8 mouse cellular contexts compared by ENCODE assay signal in the genomic region with DNA sequence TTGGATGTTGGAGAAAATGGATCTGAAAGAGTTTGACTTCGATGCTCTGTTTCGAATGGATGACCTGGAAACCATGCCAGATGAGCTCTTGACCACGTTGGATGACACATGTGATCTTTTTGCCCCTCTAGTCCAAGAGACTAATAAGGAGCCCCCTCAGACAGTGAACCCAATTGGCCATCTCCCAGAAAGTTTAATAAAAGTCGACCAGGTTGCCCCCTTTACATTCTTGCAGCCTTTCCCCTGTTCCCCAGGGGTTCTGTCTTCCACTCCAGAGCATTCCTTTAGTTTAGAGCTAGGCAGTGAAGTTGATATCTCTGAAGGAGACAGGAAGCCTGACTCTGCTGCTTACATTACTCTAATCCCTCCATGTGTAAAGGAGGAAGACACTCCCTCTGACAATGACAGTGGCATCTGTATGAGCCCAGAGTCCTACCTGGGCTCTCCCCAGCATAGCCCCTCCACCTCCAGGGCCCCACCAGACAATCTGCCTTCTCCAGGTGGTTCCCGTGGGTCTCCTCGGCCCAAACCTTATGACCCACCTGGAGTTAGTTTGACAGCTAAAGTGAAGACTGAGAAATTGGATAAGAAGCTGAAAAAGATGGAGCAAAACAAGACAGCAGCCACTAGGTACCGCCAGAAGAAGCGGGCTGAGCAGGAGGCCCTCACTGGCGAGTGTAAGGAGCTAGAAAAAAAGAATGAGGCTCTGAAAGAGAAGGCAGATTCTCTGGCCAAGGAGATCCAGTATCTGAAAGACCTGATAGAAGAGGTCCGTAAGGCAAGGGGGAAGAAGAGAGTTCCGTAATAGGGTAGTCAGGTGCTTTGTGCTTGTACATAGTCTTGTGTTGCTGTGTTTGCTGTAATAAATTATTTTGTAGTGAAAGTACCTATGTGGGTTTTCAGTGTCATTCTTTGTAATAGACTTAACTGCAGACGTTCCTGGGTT. TPM values are rescaled to one million over a fixed set of nuclear protein-coding genes. Genes with fewer than 3 reads are reported as not detected.
DNase-seq lines count a peak whose midpoint lies in the region; ATAC-seq and TF ChIP-seq lines count a peak whose summit lies in the region.

No protein-coding gene starts in this region.

- H3K36me3 ChIP-seq in heart, embryonic 12.5 days, result peaks cover 40% of the 10 kb centered on the region
- peaks cover 32% of the 10 kb centered on the region for H3K36me3 ChIP-seq in ES-E14 (ENCODE audit: control insufficient read depth, insufficient read depth, low read length, poor library complexity, severe bottlenecking)
- H3K36me3 ChIP-seq in forebrain, postnatal 0 days (ENCODE audit: insufficient read depth), result peaks cover 54% of the 10 kb centered on the region
- H3K36me3 ChIP-seq in midbrain, embryonic 10.5 days, result peaks cover 68% of the 10 kb centered on the region

- H3K4me1 ChIP-seq in heart, embryonic 12.5 days (replicated peaks), result peaks cover 41% of the 10 kb centered on the region
- peaks cover 0 to 12% of the 10 kb centered on the region in 2 experiments; a peak in 2 of 4 replicates for H3K4me1 ChIP-seq in ES-E14 (ENCODE audit: control insufficient read depth in 2 of 2, insufficient read depth in 2 of 2, low read length in 2 of 2, poor library complexity in 1 of 2)
- H3K4me1 ChIP-seq in forebrain, postnatal 0 days (ENCODE audit: insufficient read depth), result peaks cover 22% of the 10 kb centered on the region
- H3K4me1 ChIP-seq in midbrain, embryonic 10.5 days, result peaks cover 48% of the 10 kb centered on the region

- intact Hi-C loops in gastrocnemius, postnatal 36 days (cut with DNase I), result no loop called here

- no peaks in the 10 kb centered on the region for H3K27me3 ChIP-seq in heart, embryonic 12.5 days (replicated peaks)
- H3K27me3 ChIP-seq in forebrain, postnatal 0 days (ENCODE audit: insufficient read depth, low read length), result no peaks in the 10 kb centered on the region
- no peaks in the 10 kb centered on the region for H3K27me3 ChIP-seq in midbrain, embryonic 10.5 days (ENCODE audit: low read depth, poor library complexity, severe bottlenecking)

- no peaks in the 10 kb centered on the region for H3K9me3 ChIP-seq in heart, embryonic 12.5 days (replicated peaks)
- no peaks in the 10 kb centered on the region for H3K9me3 ChIP-seq in ES-E14 (ENCODE audit: control insufficient read depth, insufficient read depth, low read depth, low read length)
- no peaks in the 10 kb centered on the region for H3K9me3 ChIP-seq in forebrain, postnatal 0 days (ENCODE audit: low read length)
- H3K9me3 ChIP-seq in midbrain, embryonic 10.5 days (replicated peaks), result no peaks in the 10 kb centered on the region

- H3K27ac ChIP-seq in heart, embryonic 12.5 days (ENCODE audit: poor library complexity, severe bottlenecking), result peak overlapping the region; percentile 99
- peak overlapping the region; percentile 55; the same call in 1 of the 2 replicates for H3K27ac ChIP-seq in ES-E14 (ENCODE audit: insufficient read depth, low read depth, low read length, poor library complexity, severe bottlenecking)
- H3K27ac ChIP-seq in forebrain, postnatal 0 days (ENCODE audit: low read depth, low read length), result peak overlapping the region; percentile 100
- peak overlapping the region; percentile 100 for H3K27ac ChIP-seq in midbrain, embryonic 10.5 days (replicated peaks)

- no peak for DNase-seq in heart, adult 9 months (ENCODE audit: low spot score in 2 of 2)
- no peak for DNase-seq in ES-E14 (ENCODE audit: low read depth, low spot score)
- DNase-seq in forebrain, postnatal 0 days, result no peak
- no peak for DNase-seq in midbrain, embryonic 10.5 days (ENCODE audit: low spot score)
- no peak for DNase-seq in spleen, postnatal 14 days (ENCODE audit: low spot score in 2 of 2)
- no peak for DNase-seq in gastrocnemius, postnatal 36 days
- no peak for DNase-seq in kidney, postnatal 36 days

- no peak for TF ChIP-seq CTCF in forebrain, postnatal 0 days (IDR thresholded peaks at IDR 0.05; ENCODE audit: low read depth)

- peak overlapping the region; percentile 95 for H3K4me2 ChIP-seq in heart, embryonic 12.5 days
- peak overlapping the region; percentile 97 for H3K4me2 ChIP-seq in forebrain, postnatal 0 days (ENCODE audit: low read depth)

- H3K9ac ChIP-seq in heart, embryonic 12.5 days, result peak overlapping the region; percentile 100
- H3K9ac ChIP-seq in ES-E14 (ENCODE audit: insufficient read depth, low read depth, low read length, poor library complexity, severe bottlenecking), result peak overlapping the region; percentile 96
- H3K9ac ChIP-seq in forebrain, postnatal 0 days, result peak overlapping the region; percentile 100

- no peak for ATAC-seq in heart, embryonic 12.5 days (ENCODE audit: insufficient number of reproducible peaks, low FRiP score)
- no peak for ATAC-seq in forebrain, postnatal 0 days

- in situ Hi-C loops in ES-E14 (cut with MboI; ENCODE audit: low sequenced_read_pairs in 2 of 2, unreplicated experiment in 2 of 2), result no loop called here

- peak overlapping the region; percentile 94 for H3K4me3 ChIP-seq in heart, embryonic 12.5 days
- H3K4me3 ChIP-seq in ES-E14 (ENCODE audit: insufficient read depth in 1 of 2, low read depth in 1 of 2, low read length in 2 of 2, poor library complexity in 1 of 2, severe bottlenecking in 1 of 2), result peak overlapping the region; percentile 80 to 89
- peak overlapping the region; percentile 93 for H3K4me3 ChIP-seq in forebrain, postnatal 0 days (ENCODE audit: low read depth, low read length)
- H3K4me3 ChIP-seq in midbrain, embryonic 10.5 days, result peak overlapping the region; percentile 72

- 53% methylated on average over 12 of the region's 12 CpGs for WGBS in heart, embryonic 12.5 days
- WGBS in forebrain, postnatal 0 days, result 59% methylated on average over 12 of the region's 12 CpGs
- WGBS in midbrain, embryonic 10.5 days, result 75% methylated on average over 12 of the region's 12 CpGs

TF ChIP-seq in ES-E14, 5 proteins besides CTCF, POLR2A, EP300 and RAD21:
- no peak for TF ChIP-seq ZNF384 (IDR thresholded peaks at IDR 0.05; ENCODE audit: low read depth, low read length)
- no peak for TF ChIP-seq HCFC1 (IDR thresholded peaks at IDR 0.05; ENCODE audit: borderline replicate concordance, insufficient read depth, low read length)
- TF ChIP-seq ZC3H11A (IDR thresholded peaks at IDR 0.05; ENCODE audit: borderline replicate concordance, low read depth, low read length), result no peak
- TF ChIP-seq MAFK (IDR thresholded peaks at IDR 0.05; ENCODE audit: insufficient read depth, low read depth, low read length), result no peak
- no peak for TF ChIP-seq CHD2 (IDR thresholded peaks at IDR 0.05; ENCODE audit: low read depth, low read length)

RNA-seq across cellular contexts. Expression of a gene that starts 1.9 kb away (rescaled TPM):
- polyA plus RNA-seq in heart, embryonic 12.5 days (2016; fragmentation: Nextera tagmentation; extraction: Ambion mirVana), result 76.4 and 79.9 TPM in 2 replicates
- total RNA-seq in ES-E14 (2012; rRNA removed), result 208 and 250 TPM in 2 replicates
- 163 and 164 TPM in 2 replicates for total RNA-seq in forebrain, postnatal 0 days (2014; rRNA removed)
- polyA plus RNA-seq in forebrain, postnatal 0 days (2015; fragmentation: Nextera tagmentation; extraction: Ambion mirVana), result 103 and 109 TPM in 2 replicates
- polyA plus RNA-seq in midbrain, embryonic 10.5 days (2016; fragmentation: Nextera tagmentation; extraction: Ambion mirVana), result 114 and 118 TPM in 2 replicates
- total RNA-seq in gastrocnemius, postnatal 36 days (2021), result 100 to 1,000 TPM; 118 to 137 TPM

RNA-seq across cellular contexts. Expression of a gene that starts 7.2 kb away (rescaled TPM):
- 37.9 and 42.4 TPM in 2 replicates for polyA plus RNA-seq in heart, embryonic 12.5 days (2016; fragmentation: Nextera tagmentation; extraction: Ambion mirVana)
- 39.1 and 59.4 TPM in 2 replicates for total RNA-seq in ES-E14 (2012; rRNA removed)
- total RNA-seq in forebrain, postnatal 0 days (2014; rRNA removed), result 38.7 and 56.6 TPM in 2 replicates
- polyA plus RNA-seq in forebrain, postnatal 0 days (2015; fragmentation: Nextera tagmentation; extraction: Ambion mirVana), result 84.7 and 98.9 TPM in 2 replicates
- polyA plus RNA-seq in midbrain, embryonic 10.5 days (2016; fragmentation: Nextera tagmentation; extraction: Ambion mirVana), result 61.7 and 69.7 TPM in 2 replicates
- total RNA-seq in gastrocnemius, postnatal 36 days (2021), result 10 to 100 TPM; 11.6 to 12.4 TPM

RNA-seq across cellular contexts. Expression of a gene that starts 21.3 kb away (rescaled TPM):
- polyA plus RNA-seq in heart, embryonic 12.5 days (2016; fragmentation: Nextera tagmentation; extraction: Ambion mirVana), result 4.0 TPM in 1 of 2 replicates, not detected in the other
- not detected in 2 replicates for total RNA-seq in ES-E14 (2012; rRNA removed)
- total RNA-seq in forebrain, postnatal 0 days (2014; rRNA removed), result not detected in 2 replicates
- polyA plus RNA-seq in forebrain, postnatal 0 days (2015; fragmentation: Nextera tagmentation; extraction: Ambion mirVana), result not detected in 2 replicates
- polyA plus RNA-seq in midbrain, embryonic 10.5 days (2016; fragmentation: Nextera tagmentation; extraction: Ambion mirVana), result 5.0 and 6.8 TPM in 2 replicates
- 1 to 10 TPM in 1 of 2 experiments, not detected in 1; 3.8 TPM for total RNA-seq in gastrocnemius, postnatal 36 days (2021)

RNA-seq across cellular contexts. Expression of a gene that starts 23.1 kb away (rescaled TPM):
- 31.4 and 33.2 TPM in 2 replicates for polyA plus RNA-seq in heart, embryonic 12.5 days (2016; fragmentation: Nextera tagmentation; extraction: Ambion mirVana)
- total RNA-seq in ES-E14 (2012; rRNA removed), result 47.9 and 57.7 TPM in 2 replicates
- 28.1 and 37.0 TPM in 2 replicates for total RNA-seq in forebrain, postnatal 0 days (2014; rRNA removed)
- polyA plus RNA-seq in forebrain, postnatal 0 days (2015; fragmentation: Nextera tagmentation; extraction: Ambion mirVana), result 13.5 and 20.0 TPM in 2 replicates
- polyA plus RNA-seq in midbrain, embryonic 10.5 days (2016; fragmentation: Nextera tagmentation; extraction: Ambion mirVana), result 39.7 and 45.1 TPM in 2 replicates
- total RNA-seq in gastrocnemius, postnatal 36 days (2021), result 10 to 100 TPM; 19.2 to 25.8 TPM

RNA-seq across cellular contexts. Expression of a gene that starts 30.1 kb away (rescaled TPM):
- not detected in 2 replicates for polyA plus RNA-seq in heart, embryonic 12.5 days (2016; fragmentation: Nextera tagmentation; extraction: Ambion mirVana)
- total RNA-seq in ES-E14 (2012; rRNA removed), result 0.69 and 1.7 TPM in 2 replicates
- total RNA-seq in forebrain, postnatal 0 days (2014; rRNA removed), result 11.1 and 12.5 TPM in 2 replicates
- 0.34 and 0.58 TPM in 2 replicates for polyA plus RNA-seq in forebrain, postnatal 0 days (2015; fragmentation: Nextera tagmentation; extraction: Ambion mirVana)
- polyA plus RNA-seq in midbrain, embryonic 10.5 days (2016; fragmentation: Nextera tagmentation; extraction: Ambion mirVana), result 0.01 TPM in 1 of 2 replicates, not detected in the other
- under 1 TPM; 0.05 to 0.62 TPM for total RNA-seq in gastrocnemius, postnatal 36 days (2021)
